Mouse (Mus musculus) liver, embryonic 16.5 days (tissue): Measurements from ENCODE around the gene Gm6871. TPM values are rescaled to one million over a fixed set of nuclear protein-coding genes. Genes with fewer than 3 reads are reported as not detected.
"Not testable (repeated sequence)": the region's sequence is repeated elsewhere in the genome, so short reads cannot be mapped to it uniquely, and the experiment has no call there.

Source experiments
- ATAC-seq: fragments of 200-750 bp; cut with Nextera tagmentation; 2 replicates; pipeline ENCODE4 v1.8.0; 2017; ENCODE audit warnings: low read depth, mild to moderate bottlenecking, moderate number of reproducible peaks, moderate library complexity
- H3K27ac ChIP-seq: fragments of 300-500 bp; sonication (generic); 2 replicates; pipeline ENCODE4 v1.5.1; 2014; ENCODE audit warnings: mild to moderate bottlenecking, low read length
- H3K27me3 ChIP-seq: fragments of 300-500 bp; sonication (generic); 2 replicates; pipeline ENCODE4 v1.6.1; 2014; ENCODE audit warnings: low read depth, low read length, mixed read lengths; ENCODE audit not compliant: control insufficient read depth, insufficient read depth
- H3K36me3 ChIP-seq: fragments of 300-500 bp; sonication (generic); 2 replicates; pipeline ENCODE4 v1.6.1; 2014; ENCODE audit warnings: mild to moderate bottlenecking; ENCODE audit not compliant: control insufficient read depth, insufficient read depth
- H3K4me1 ChIP-seq: fragments of 300-500 bp; sonication (generic); 2 replicates; pipeline ENCODE4 v1.6.1; 2014; ENCODE audit warnings: low read depth, low read length, mixed read lengths; ENCODE audit not compliant: control insufficient read depth
- H3K4me2 ChIP-seq: fragments of 300-500 bp; sonication (generic); 2 replicates; pipeline ENCODE4 v1.6.1; 2014; ENCODE audit warnings: low read depth, low read length, mixed read lengths
- H3K4me3 ChIP-seq: fragments of 300-500 bp; sonication (generic); 2 replicates; pipeline ENCODE4 v1.5.1; 2014; ENCODE audit warnings: low read depth, mild to moderate bottlenecking, low read length
- H3K9ac ChIP-seq: fragments of 300-500 bp; sonication (generic); 2 replicates; pipeline ENCODE4 v1.6.1; 2014; ENCODE audit warnings: low read depth, low read length
- H3K9me3 ChIP-seq: fragments of 300-500 bp; sonication (generic); replicated peaks from 2 replicates; pipeline ENCODE4 v1.6.1; 2016; ENCODE audit warnings: low read length; ENCODE audit not compliant: control insufficient read depth
- WGBS: fragments of 180-500 bp; shearing (Covaris S2); extraction: QIAGEN DNeasy Blood & Tissue Kit; methylation state at CpG from one replicate; pipeline ENCODE4 v1.1.7; 2014; ENCODE audit not compliant: insufficient replicate concordance; 5-methylcytosine and 5-hydroxymethylcytosine counted together
- polyA plus RNA-seq: library from polyadenylated mRNA; unstranded; fragments of >200 nt; fragmentation: Nextera tagmentation; extraction: Ambion mirVana; gene quantifications from 2 replicates; pipeline ENCODE4 v1.2.1, GENCODE M21; 2015

The Gm6871 gene
- polyA plus RNA-seq, 1 experiment from 2014 or later: not detected

DNA sequence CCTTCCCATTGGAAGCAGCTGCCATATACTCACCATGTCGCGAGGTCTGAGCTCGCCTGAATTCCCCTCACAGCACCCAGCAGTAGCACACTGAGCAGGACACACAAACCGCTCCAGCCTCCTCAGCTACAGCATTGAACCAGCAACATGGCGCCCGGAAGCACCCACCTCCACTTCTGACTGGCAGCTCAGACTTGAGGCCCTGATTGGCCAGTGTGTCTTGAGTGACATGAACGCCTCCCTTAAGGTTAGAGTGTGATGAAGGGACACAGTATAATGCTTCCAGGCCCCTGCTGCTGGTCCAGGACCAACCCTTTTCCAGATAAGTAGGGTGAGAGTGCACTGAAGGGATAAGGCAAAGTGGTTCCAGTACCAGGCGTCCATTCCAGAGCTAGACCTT lies 12.8 kb downstream of the Gm6871 start:
- ATAC-seq: no peak
- H3K27me3 ChIP-seq: no peaks in the 10 kb centered on the region
- WGBS: 56% methylated on average over 8 of the region's 8 CpGs
- no peaks in the 10 kb centered on the region for H3K9me3 ChIP-seq
- H3K27ac ChIP-seq: no peak overlapping the region
- H3K4me3 ChIP-seq: no peak overlapping the region
- no peaks in the 10 kb centered on the region for H3K36me3 ChIP-seq
- no peak overlapping the region for H3K9ac ChIP-seq
- H3K4me1 ChIP-seq: no peaks in the 10 kb centered on the region
- H3K4me2 ChIP-seq: no peak overlapping the region

DNA sequence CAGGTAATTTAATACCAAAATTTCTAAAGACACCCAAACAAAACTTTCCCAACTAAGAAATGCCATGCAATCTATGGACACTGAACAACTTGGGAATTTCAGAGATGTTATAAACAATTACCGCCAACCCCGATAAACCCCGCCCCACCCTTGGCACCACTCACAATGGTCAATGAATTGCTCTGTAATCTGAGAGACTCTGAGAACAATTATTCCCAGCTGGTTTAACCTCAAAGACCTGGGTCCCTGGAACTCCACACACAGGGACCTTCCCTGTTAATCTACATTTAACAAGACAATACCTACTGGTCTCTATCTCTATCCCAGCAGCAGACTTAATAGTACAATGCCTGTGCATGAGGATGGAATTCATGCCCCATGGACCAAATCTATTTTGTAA lies 60.8 kb downstream of the Gm6871 start:
- Histone ChIP-seq H3K27me3 (no peaks in the 10 kb centered on the region), H3K9me3 (no peaks in the 10 kb centered on the region), H3K27ac (no peak overlapping the region), H3K9ac (no peak overlapping the region), H3K4me3 (no peak overlapping the region), H3K4me2 (no peak overlapping the region), H3K36me3 (no peaks in the 10 kb centered on the region), H3K4me1 (no peaks in the 10 kb centered on the region)
- no peak for ATAC-seq
- WGBS: 75% methylated on average over 3 of the region's 3 CpGs

DNA sequence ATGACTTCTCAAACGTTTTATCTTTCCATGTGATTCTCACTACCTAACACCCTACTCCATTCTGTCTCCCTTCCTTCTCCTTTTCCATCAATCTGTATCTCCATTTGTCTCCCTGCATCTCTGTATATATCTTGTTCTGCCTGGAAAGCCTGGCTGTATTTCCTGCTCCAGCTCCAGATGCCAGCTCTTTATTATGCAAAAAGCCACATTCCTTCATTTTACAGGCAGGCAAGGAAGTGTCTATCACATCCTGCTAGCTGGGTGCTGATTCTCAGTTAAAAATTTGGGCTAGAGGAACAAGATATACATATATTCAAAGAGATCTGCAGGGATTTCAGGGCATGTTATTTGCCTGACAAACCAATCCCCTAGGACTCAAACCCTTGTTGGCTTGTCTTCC lies 61.3 kb downstream of the Gm6871 start:
- 12% methylated on average over 1 of the region's 1 CpGs for WGBS

DNA sequence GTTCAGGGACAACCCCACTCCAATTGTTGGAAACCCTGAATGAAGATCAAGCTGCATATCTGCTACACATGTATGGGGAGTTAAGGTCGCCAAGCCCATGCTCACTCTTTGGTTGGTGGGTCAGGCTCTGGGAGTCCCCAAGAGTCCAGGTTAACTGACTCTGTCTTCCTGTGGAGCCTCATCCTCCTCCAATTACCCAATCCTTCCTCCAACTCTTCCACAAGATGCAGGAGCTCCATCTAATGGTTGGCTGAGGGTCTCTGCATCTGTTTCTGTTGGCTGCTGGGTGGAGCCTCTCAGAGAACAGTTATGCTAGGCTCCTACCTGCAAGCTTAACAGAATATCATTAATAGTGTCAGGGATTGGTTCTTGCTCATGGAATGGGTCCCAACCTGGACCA lies 71.1 kb downstream of the Gm6871 start:
- no peaks in the 10 kb centered on the region for H3K4me1 ChIP-seq
- H3K27ac ChIP-seq: no peak overlapping the region
- no peaks in the 10 kb centered on the region for H3K9me3 ChIP-seq
- no peak overlapping the region for H3K9ac ChIP-seq
- H3K4me3 ChIP-seq: no peak overlapping the region
- no peaks in the 10 kb centered on the region for H3K27me3 ChIP-seq
- H3K36me3 ChIP-seq: no peaks in the 10 kb centered on the region
- no peak for ATAC-seq
- H3K4me2 ChIP-seq: no peak overlapping the region
- 31% methylated on average over 1 of the region's 1 CpGs for WGBS

More for the DNA sequence above, 61.3 kb downstream of the Gm6871 start:
- Histone ChIP-seq H3K4me3 (no peak overlapping the region), H3K4me1 (no peaks in the 10 kb centered on the region), H3K27me3 (no peaks in the 10 kb centered on the region), H3K36me3 (no peaks in the 10 kb centered on the region), H3K9ac (no peak overlapping the region), H3K27ac (no peak overlapping the region), H3K9me3 (no peaks in the 10 kb centered on the region), H3K4me2 (no peak overlapping the region)
- no peak for ATAC-seq

DNA sequence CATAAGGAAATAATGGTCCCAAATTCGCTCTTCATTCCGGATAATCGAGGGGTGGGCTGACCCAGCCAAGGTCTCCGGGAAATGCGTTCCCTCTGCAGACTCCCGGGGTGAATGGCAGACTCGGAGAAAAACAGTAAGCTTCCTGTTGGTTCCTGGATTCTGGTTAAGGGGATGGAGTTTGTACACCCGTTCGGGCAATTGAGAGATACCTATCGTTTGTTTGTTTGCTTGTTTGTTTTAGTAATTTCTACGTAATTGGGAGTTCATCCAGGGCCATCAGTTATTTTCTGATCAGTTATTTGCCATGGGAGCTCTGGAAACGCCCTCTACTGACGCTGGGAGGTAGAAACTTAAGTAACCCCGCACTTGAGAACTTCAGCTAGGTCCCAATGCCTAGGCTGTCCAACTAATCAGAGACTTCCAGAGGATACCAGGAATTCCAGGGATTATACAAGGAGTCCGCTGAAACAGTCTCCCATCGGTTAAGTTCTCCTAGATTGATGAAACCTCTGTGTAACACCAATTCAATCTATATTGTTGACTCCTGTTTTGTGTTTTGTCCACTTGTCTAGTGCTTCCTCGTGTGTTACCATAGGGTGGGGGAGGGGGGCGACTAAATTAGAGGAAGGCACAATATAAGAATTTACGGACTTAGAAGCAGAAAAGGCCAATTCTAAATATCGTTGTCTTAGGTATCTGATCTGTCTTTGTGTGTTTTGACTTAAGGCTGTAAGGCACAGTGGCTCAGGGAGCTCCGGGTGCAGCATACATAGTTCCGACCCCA lies 73.1 kb downstream of the Gm6871 start:
- no peak for ATAC-seq
- peak overlapping the region; percentile 64 for H3K9ac ChIP-seq

DNA sequence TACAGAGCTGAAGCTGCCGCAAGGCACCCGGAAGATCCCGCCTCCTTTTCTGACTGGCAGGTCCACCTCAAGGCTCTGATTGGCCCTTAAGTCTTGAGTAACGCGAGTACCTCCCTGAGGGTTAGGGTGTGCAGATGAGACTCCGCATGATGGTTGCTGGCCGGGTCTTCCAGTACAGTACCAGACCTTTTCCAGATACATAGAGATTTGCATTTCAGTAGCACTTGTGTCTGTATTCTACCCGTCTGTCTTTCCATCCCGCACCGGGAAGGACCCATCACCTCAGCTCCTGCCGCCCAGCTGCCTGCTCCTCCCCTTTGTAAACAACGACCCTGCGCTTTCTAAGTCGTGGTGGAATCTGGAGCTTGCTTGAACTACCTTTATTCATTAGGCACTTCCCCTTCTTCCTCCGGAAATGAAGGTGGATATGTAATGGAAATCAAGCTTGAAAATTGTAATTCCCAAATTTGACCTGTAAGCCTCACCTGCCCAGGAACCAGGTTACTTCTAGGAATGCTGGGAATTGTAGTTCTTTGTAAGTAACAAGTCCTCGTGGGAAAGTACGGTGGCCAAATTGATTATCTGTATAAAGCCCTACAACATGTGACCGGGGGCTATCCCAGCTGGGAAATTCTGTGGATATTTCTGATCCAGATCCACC lies 73.9 kb downstream of the Gm6871 start, which contains the start of the genes Gm20449 and AW146154:
Gene Gm20449, minus strand, starts transcription at position 29 of the 661 bp plus-strand sequence.
Gene AW146154, minus strand, starts transcription at position 502 of the 661 bp plus-strand sequence.
- ATAC-seq: peak; percentile 98
- peak within 1 kb of the TSS; percentile 64 for H3K9ac ChIP-seq
- H3K9me3 ChIP-seq: no peaks in the 10 kb centered on the region
- no peaks in the 10 kb centered on the region for H3K27me3 ChIP-seq
- H3K36me3 ChIP-seq: 0 out of 2 replicates have a peak, but pooled peaks cover 2% of the 10 kb centered on the region
- under 1% methylated on average over 18 of the region's 18 CpGs for WGBS
- peak within 1 kb of the TSS; percentile 75 for H3K27ac ChIP-seq
- H3K4me2 ChIP-seq: peak within 1 kb of the TSS; percentile 93
- H3K4me1 ChIP-seq: no peaks in the 10 kb centered on the region
- peak within 1 kb of the TSS; percentile 77 for H3K4me3 ChIP-seq

More for the DNA sequence above, 73.1 kb downstream of the Gm6871 start:
- WGBS: 13% methylated on average over 22 of the region's 22 CpGs
- no peaks in the 10 kb centered on the region for H3K36me3 ChIP-seq
- no peaks in the 10 kb centered on the region for H3K9me3 ChIP-seq
- H3K27ac ChIP-seq: no peak overlapping the region
- H3K4me2 ChIP-seq: peak overlapping the region; percentile 93
- peak overlapping the region; percentile 77 for H3K4me3 ChIP-seq
- no peaks in the 10 kb centered on the region for H3K4me1 ChIP-seq
- no peaks in the 10 kb centered on the region for H3K27me3 ChIP-seq

DNA sequence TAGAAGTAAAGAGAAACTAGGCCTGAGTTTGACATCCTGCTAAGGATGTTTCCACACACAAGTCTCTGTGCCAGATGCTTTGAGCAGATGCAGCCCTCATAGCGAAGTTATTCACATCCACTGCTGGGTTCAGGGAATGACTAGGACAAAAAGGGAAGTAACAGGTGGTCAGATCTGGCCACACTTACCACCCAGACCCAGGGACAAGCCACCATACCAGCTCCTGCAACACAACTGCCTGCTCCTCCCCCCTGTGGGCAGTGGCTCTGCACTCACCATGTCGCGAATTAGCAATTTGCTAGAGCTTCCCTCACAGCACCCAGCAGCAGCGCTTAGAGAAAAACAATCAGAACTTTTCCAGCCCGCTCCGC lies 74.5 kb downstream of the Gm6871 start:
- Histone ChIP-seq H3K4me2 (peak overlapping the region; percentile 93), H3K4me3 (peak overlapping the region; percentile 77), H3K9ac (peak overlapping the region; percentile 64), H3K27ac (peak overlapping the region; percentile 63)
- not testable (repeated sequence) for ATAC-seq, H3K27me3 ChIP-seq, H3K9me3 ChIP-seq, H3K36me3 ChIP-seq, H3K4me1 ChIP-seq
- under 1% methylated on average over 6 of the region's 6 CpGs for WGBS

DNA sequence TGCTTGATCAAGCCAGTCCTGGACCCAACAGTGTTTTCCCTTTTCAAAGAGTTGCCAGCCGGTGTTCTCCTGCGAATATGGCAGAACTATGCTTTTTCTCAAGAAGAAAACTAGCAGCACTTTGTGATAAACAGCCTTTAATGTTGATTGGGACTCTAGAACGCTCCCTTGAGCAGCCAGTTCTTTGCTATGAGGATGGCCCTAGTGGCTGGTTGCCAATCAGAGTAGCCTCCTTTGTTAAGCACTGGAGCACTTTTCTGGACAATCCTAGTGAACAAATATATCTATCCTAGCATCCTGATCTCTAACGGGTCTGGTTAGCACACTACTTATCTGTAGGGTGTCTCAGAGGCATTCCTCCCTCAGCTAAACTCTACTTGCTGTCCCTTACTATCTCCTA lies 75.0 kb downstream of the Gm6871 start:
- H3K4me3 ChIP-seq: peak overlapping the region; percentile 77; the same call in 1 of the 2 replicates
- not testable (repeated sequence) for H3K9me3 ChIP-seq, H3K27me3 ChIP-seq, H3K4me1 ChIP-seq, H3K9ac ChIP-seq, H3K27ac ChIP-seq, H3K36me3 ChIP-seq, ATAC-seq
- peak overlapping the region; percentile 93 for H3K4me2 ChIP-seq
- 50% methylated on average over 2 of the region's 4 CpGs for WGBS

DNA sequence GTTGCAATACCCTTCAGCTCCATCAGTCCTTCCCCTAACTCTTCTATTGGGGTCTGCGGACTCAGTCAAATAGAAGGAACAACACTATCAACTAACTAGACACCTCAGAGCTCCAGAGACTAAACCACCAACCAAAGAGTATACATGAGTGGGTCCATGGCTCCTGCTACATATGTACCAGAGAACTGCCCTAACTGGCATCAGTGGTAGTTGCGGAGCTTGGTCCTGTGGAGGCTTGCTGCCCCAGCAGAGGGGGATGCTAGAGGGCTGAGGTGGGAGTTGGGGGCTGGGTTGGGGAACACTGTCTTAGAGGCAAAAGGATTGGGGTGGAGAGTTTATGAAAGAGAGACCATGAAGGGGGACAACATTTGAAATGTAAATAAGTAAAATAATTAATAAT lies 75.6 kb downstream of the Gm6871 start:
- H3K4me3 ChIP-seq: no peak overlapping the region
- WGBS: 78% methylated on average over 2 of the region's 2 CpGs

More for the DNA sequence above, 75.6 kb downstream of the Gm6871 start:
- H3K27ac ChIP-seq: no peak overlapping the region
- H3K4me1 ChIP-seq: no peaks in the 10 kb centered on the region
- no peak overlapping the region for H3K9ac ChIP-seq
- no peak for ATAC-seq
- H3K4me2 ChIP-seq: no peak overlapping the region
- 0 out of 2 replicates have a peak, but pooled peaks cover 2% of the 10 kb centered on the region for H3K36me3 ChIP-seq
- H3K9me3 ChIP-seq: no peaks in the 10 kb centered on the region
- no peaks in the 10 kb centered on the region for H3K27me3 ChIP-seq
